ENCODE assay signal across 8 mouse cellular contexts in genomic region chr14:47649631-47650337, GRCm38 (mm10). TPM values are rescaled to one million over a fixed set of nuclear protein-coding genes. Genes with fewer than 3 reads are reported as not detected.
DNase-seq lines count a peak whose midpoint lies in the region; ATAC-seq and TF ChIP-seq lines count a peak whose summit lies in the region.

No protein-coding gene starts in this region.

- no peaks in the 10 kb centered on the region for H3K36me3 ChIP-seq in hindbrain, embryonic 15.5 days
- H3K36me3 ChIP-seq in limb, embryonic 11.5 days (ENCODE audit: control insufficient read depth, insufficient read depth, low read length) = no peaks in the 10 kb centered on the region
- no peaks in the 10 kb centered on the region for H3K36me3 ChIP-seq in midbrain, embryonic 11.5 days (ENCODE audit: control insufficient read depth, insufficient read depth, low read length)

- no peaks in the 10 kb centered on the region for H3K27me3 ChIP-seq in cerebellum, adult 2 months (ENCODE audit: control insufficient read depth, insufficient read depth, low read length)
- no peaks in the 10 kb centered on the region for H3K27me3 ChIP-seq in hindbrain, embryonic 15.5 days
- H3K27me3 ChIP-seq in limb, embryonic 11.5 days (ENCODE audit: control insufficient read depth, insufficient read depth, low read length) = no peaks in the 10 kb centered on the region
- no peaks in the 10 kb centered on the region for H3K27me3 ChIP-seq in midbrain, embryonic 11.5 days (ENCODE audit: control insufficient read depth, insufficient read depth, low read length)

- peak overlapping the region; percentile 94 for H3K9ac ChIP-seq in hindbrain, embryonic 15.5 days
- peak overlapping the region; percentile 97 for H3K9ac ChIP-seq in limb, embryonic 11.5 days (ENCODE audit: low read length)
- peak overlapping the region; percentile 97 for H3K9ac ChIP-seq in midbrain, embryonic 11.5 days (ENCODE audit: low read length)

- under 1% methylated on average over 46 of the region's 46 CpGs for WGBS in cerebellum, adult 2 months
- under 1% methylated on average over 45 of the region's 46 CpGs for WGBS in hindbrain, embryonic 15.5 days
- under 1% methylated on average over 39 of the region's 46 CpGs for WGBS in limb, embryonic 11.5 days
- under 1% methylated on average over 46 of the region's 46 CpGs for WGBS in midbrain, embryonic 11.5 days

- H3K4me3 ChIP-seq in cerebellum, adult 2 months (replicated peaks; ENCODE audit: insufficient read depth, low read depth, low read length) = peak overlapping the region; percentile 81
- H3K4me3 ChIP-seq in hindbrain, embryonic 15.5 days = peak overlapping the region; percentile 91
- peak overlapping the region; percentile 92 for H3K4me3 ChIP-seq in limb, embryonic 11.5 days (ENCODE audit: low read depth, low read length)
- peak overlapping the region; percentile 96 for H3K4me3 ChIP-seq in midbrain, embryonic 11.5 days (ENCODE audit: low read depth, low read length)

- TF ChIP-seq CTCF in cerebellum, adult 2 months (IDR thresholded peaks at IDR 0.05; ENCODE audit: borderline replicate concordance, insufficient read depth, low read depth, low read length) = no peak

- TF ChIP-seq POLR2A in cerebellum, adult 2 months (IDR thresholded peaks at IDR 0.05; ENCODE audit: borderline replicate concordance, insufficient read depth, low read length) = no peak

- peak; percentile 23 for DNase-seq in layer of hippocampus, adult 11-12 months (ENCODE audit: low spot score)
- no peak for DNase-seq in layer of hippocampus, adult 9-10 months (ENCODE audit: low spot score)
- DNase-seq in cerebellum, adult 2 months = peak; percentile 60 to 78
- peak; percentile 19 to 21 for DNase-seq in frontal cortex, postnatal 14 days (ENCODE audit: low spot score in 2 of 2)
- peak; percentile 84 for DNase-seq in limb, embryonic 11.5 days (ENCODE audit: low spot score)
- DNase-seq in midbrain, embryonic 11.5 days (ENCODE audit: low spot score, missing footprints) = peak; percentile 97
- DNase-seq in spleen, postnatal 14 days (ENCODE audit: low spot score in 2 of 2) = peak; percentile 16 to 30

- H3K4me1 ChIP-seq in cerebellum, adult 2 months (ENCODE audit: control insufficient read depth, insufficient read depth, low read length) = no peaks in the 10 kb centered on the region; the same call in 1 of the 2 replicates
- peaks cover 20% of the 10 kb centered on the region for H3K4me1 ChIP-seq in hindbrain, embryonic 15.5 days (replicated peaks)
- peaks cover 4% of the 10 kb centered on the region; the same call in 1 of the 2 replicates for H3K4me1 ChIP-seq in limb, embryonic 11.5 days (ENCODE audit: control insufficient read depth, insufficient read depth, low read length)
- peaks cover 11% of the 10 kb centered on the region for H3K4me1 ChIP-seq in midbrain, embryonic 11.5 days (ENCODE audit: control insufficient read depth, insufficient read depth, low read length)

- peak; percentile 78 for ATAC-seq in hindbrain, embryonic 15.5 days (ENCODE audit: low FRiP score, low read depth)
- peak; percentile 61 for ATAC-seq in limb, embryonic 11.5 days (ENCODE audit: insufficient number of reproducible peaks, low FRiP score, low TSS enrichment, low read depth)
- ATAC-seq in midbrain, embryonic 11.5 days (ENCODE audit: low FRiP score) = peak; percentile 89

- H3K27ac ChIP-seq in cerebellum, adult 2 months (ENCODE audit: insufficient read depth, low read length) = peak overlapping the region; percentile 43
- peak overlapping the region; percentile 85 for H3K27ac ChIP-seq in hindbrain, embryonic 15.5 days (replicated peaks)
- peak overlapping the region; percentile 93 for H3K27ac ChIP-seq in limb, embryonic 11.5 days (replicated peaks; ENCODE audit: low read depth, low read length)
- peak overlapping the region; percentile 93 for H3K27ac ChIP-seq in midbrain, embryonic 11.5 days (ENCODE audit: low read depth, low read length)

- no peaks in the 10 kb centered on the region for H3K9me3 ChIP-seq in hindbrain, embryonic 15.5 days
- no peaks in the 10 kb centered on the region for H3K9me3 ChIP-seq in limb, embryonic 11.5 days (ENCODE audit: control insufficient read depth, low read length)
- no peaks in the 10 kb centered on the region for H3K9me3 ChIP-seq in midbrain, embryonic 11.5 days (ENCODE audit: control insufficient read depth, low read length)

- peak overlapping the region; percentile 72 for H3K4me2 ChIP-seq in hindbrain, embryonic 15.5 days
- H3K4me2 ChIP-seq in limb, embryonic 11.5 days (ENCODE audit: low read depth, severe bottlenecking) = peak overlapping the region; percentile 75
- peak overlapping the region; percentile 78 for H3K4me2 ChIP-seq in midbrain, embryonic 11.5 days

RNA-seq across cellular contexts. Expression of gene Ktn1, which starts 1.5 kb away (rescaled TPM):
- 60.7 and 62.0 TPM in 2 replicates for polyA plus RNA-seq in cerebellum, adult 2 months (2012; rRNA removed)
- polyA plus RNA-seq in hindbrain, embryonic 15.5 days (2015; fragmentation: Nextera tagmentation; extraction: Ambion mirVana) = 56.9 and 67.9 TPM in 2 replicates
- polyA plus RNA-seq in limb, embryonic 11.5 days (2014; fragmentation: Nextera tagmentation; extraction: Ambion mirVana) = 70.6 and 75.0 TPM in 2 replicates
- polyA plus RNA-seq in midbrain, embryonic 11.5 days (2014; fragmentation: Nextera tagmentation; extraction: Ambion mirVana) = 111 and 118 TPM in 2 replicates

Comparison
In these comparisons a context has a peak if more than half of its experiments do, and no peak if none do; other contexts are left out.
1. H3K27ac ChIP-seq: peak in every context shown above with its lines; median percentile 93 in limb, embryonic 11.5 days; 93 in midbrain, embryonic 11.5 days; 85 in hindbrain, embryonic 15.5 days; 43 in cerebellum, adult 2 months.